8 mouse cellular contexts compared by ENCODE assay signal in genomic region chr7:35215731-35216130, GRCm38 (mm10). TPM values are rescaled to one million over a fixed set of nuclear protein-coding genes. Genes with fewer than 3 reads are reported as not detected.
DNase-seq lines count a peak whose midpoint lies in the region; ATAC-seq and TF ChIP-seq lines count a peak whose summit lies in the region.
"Had no signal": no experiment of that assay in that cellular context is flagged by ENCODE, and none has a peak within 500 bp of the region (broad histone marks: within the 10 kb centered on the region; RNA-seq: fewer than 3 reads in every experiment).

No protein-coding gene starts in this region.

- H3K27ac ChIP-seq in lung, embryonic 15.5 days = no peak overlapping the region
- H3K27ac ChIP-seq in forebrain, embryonic 15.5 days (replicated peaks) = peak overlapping the region; percentile 91
- no peak overlapping the region for H3K27ac ChIP-seq in limb, embryonic 14.5 days (replicated peaks; ENCODE audit: low read depth, low read length)
- no peak overlapping the region for H3K27ac ChIP-seq in stomach, embryonic 14.5 days (ENCODE audit: low read length)

- peaks cover 8% of the 10 kb centered on the region; the same call in 1 of the 2 replicates for H3K27me3 ChIP-seq in lung, embryonic 15.5 days
- no peaks in the 10 kb centered on the region for H3K27me3 ChIP-seq in forebrain, embryonic 15.5 days
- no peaks in the 10 kb centered on the region for H3K27me3 ChIP-seq in limb, embryonic 14.5 days (ENCODE audit: control insufficient read depth, insufficient read depth, low read length)
- H3K27me3 ChIP-seq in stomach, embryonic 14.5 days (ENCODE audit: control insufficient read depth, insufficient read depth, low read length) = no peaks in the 10 kb centered on the region

- TF ChIP-seq POLR2A in limb, embryonic 14.5 days (IDR thresholded peaks at IDR 0.05; ENCODE audit: borderline replicate concordance, extremely low read depth, insufficient read depth, insufficient read length) = no peak

- 0 out of 2 replicates have a peak overlapping the region, but pooled peaks have one; percentile 4 for H3K9ac ChIP-seq in lung, embryonic 15.5 days
- H3K9ac ChIP-seq in forebrain, embryonic 15.5 days (replicated peaks) = peak overlapping the region; percentile 97
- H3K9ac ChIP-seq in limb, embryonic 14.5 days (ENCODE audit: low read depth, low read length, severe bottlenecking) = no peak overlapping the region
- no peak overlapping the region for H3K9ac ChIP-seq in stomach, embryonic 14.5 days (replicated peaks; ENCODE audit: low read depth, low read length)

- no peaks in the 10 kb centered on the region for H3K36me3 ChIP-seq in lung, embryonic 15.5 days
- peaks cover 8% of the 10 kb centered on the region for H3K36me3 ChIP-seq in forebrain, embryonic 15.5 days
- H3K36me3 ChIP-seq in limb, embryonic 14.5 days (ENCODE audit: control insufficient read depth, insufficient read depth, low read length) = 0 out of 2 replicates have a peak, but pooled peaks cover 5% of the 10 kb centered on the region
- H3K36me3 ChIP-seq in stomach, embryonic 14.5 days (ENCODE audit: control insufficient read depth, insufficient read depth, low read length) = no peaks in the 10 kb centered on the region; the same call in 1 of the 2 replicates

- no peaks in the 10 kb centered on the region for H3K9me3 ChIP-seq in lung, embryonic 15.5 days
- no peaks in the 10 kb centered on the region for H3K9me3 ChIP-seq in forebrain, embryonic 15.5 days
- H3K9me3 ChIP-seq in limb, embryonic 14.5 days (ENCODE audit: control insufficient read depth, low read length) = no peaks in the 10 kb centered on the region
- no peaks in the 10 kb centered on the region for H3K9me3 ChIP-seq in stomach, embryonic 14.5 days (ENCODE audit: control insufficient read depth, low read depth, low read length)

- H3K4me3 ChIP-seq in lung, embryonic 15.5 days = peak overlapping the region; percentile 62
- H3K4me3 ChIP-seq in forebrain, embryonic 15.5 days = peak overlapping the region; percentile 90
- peak overlapping the region; percentile 60 for H3K4me3 ChIP-seq in limb, embryonic 14.5 days (replicated peaks; ENCODE audit: low read length)
- peak overlapping the region; percentile 65 for H3K4me3 ChIP-seq in stomach, embryonic 14.5 days (ENCODE audit: low read depth, low read length)
- H3K4me3 ChIP-seq: myocyte had no signal

- no peak for ATAC-seq in lung, embryonic 15.5 days (ENCODE audit: borderline replicate concordance, extremely low read depth, low FRiP score, low TSS enrichment)
- peak; percentile 6; the same call in 1 of the 2 replicates for ATAC-seq in forebrain, embryonic 15.5 days (replicated peaks)
- no peak for ATAC-seq in limb, embryonic 14.5 days (ENCODE audit: low FRiP score, low read depth)
- ATAC-seq in stomach, embryonic 14.5 days (ENCODE audit: insufficient number of reproducible peaks, insufficient read depth, low FRiP score, low read depth) = no peak
- no peak for ATAC-seq in activated CD4-positive, CD25-positive, alpha-beta regulatory T cell, adult 4 months

- H3K4me1 ChIP-seq in lung, embryonic 15.5 days = peaks cover 16% of the 10 kb centered on the region
- H3K4me1 ChIP-seq in forebrain, embryonic 15.5 days = peaks cover 22% of the 10 kb centered on the region
- H3K4me1 ChIP-seq in limb, embryonic 14.5 days (ENCODE audit: control insufficient read depth, insufficient read depth, low read length) = peaks cover 3% of the 10 kb centered on the region; the same call in 1 of the 2 replicates
- H3K4me1 ChIP-seq in stomach, embryonic 14.5 days (ENCODE audit: control insufficient read depth, insufficient read depth, low read length) = peaks cover 10% of the 10 kb centered on the region; the same call in 1 of the 2 replicates

- peak overlapping the region; percentile 88 for H3K4me2 ChIP-seq in lung, embryonic 15.5 days
- peak overlapping the region; percentile 77 for H3K4me2 ChIP-seq in forebrain, embryonic 15.5 days (replicated peaks)
- peak overlapping the region; percentile 74 for H3K4me2 ChIP-seq in limb, embryonic 14.5 days (replicated peaks; ENCODE audit: low read depth, low read length, severe bottlenecking)
- H3K4me2 ChIP-seq in stomach, embryonic 14.5 days (replicated peaks; ENCODE audit: low read depth, low read length) = peak overlapping the region; percentile 65

- WGBS in lung, embryonic 15.5 days = 47% methylated on average over 5 of the region's 5 CpGs
- 33% methylated on average over 5 of the region's 5 CpGs for WGBS in forebrain, embryonic 15.5 days
- 43% methylated on average over 5 of the region's 5 CpGs for WGBS in limb, embryonic 14.5 days
- WGBS in stomach, embryonic 14.5 days = 42% methylated on average over 5 of the region's 5 CpGs

- no peak for DNase-seq in lung, postnatal 25 days (ENCODE audit: low spot score)
- no peak for DNase-seq in limb, embryonic 14.5 days (ENCODE audit: low spot score)
- DNase-seq in layer of hippocampus, adult 8-10 months (ENCODE audit: low spot score in 2 of 2) = no peak

RNA-seq across cellular contexts. Expression of gene Lrp3, which starts 0.4 kb away (rescaled TPM):
- 7.7 and 7.9 TPM in 2 replicates for polyA plus RNA-seq in lung, embryonic 15.5 days (2015; fragmentation: Nextera tagmentation; extraction: Ambion mirVana)
- polyA plus RNA-seq in forebrain, embryonic 15.5 days (2015; fragmentation: Nextera tagmentation; extraction: Ambion mirVana) = 25.3 and 26.4 TPM in 2 replicates
- 31.7 and 43.3 TPM in 2 replicates for polyA plus RNA-seq in limb, embryonic 14.5 days (2012; rRNA removed)
- polyA plus RNA-seq in limb, embryonic 14.5 days (2014; fragmentation: Nextera tagmentation; extraction: Ambion mirVana) = 11.7 and 12.7 TPM in 2 replicates
- polyA plus RNA-seq in stomach, embryonic 14.5 days (2014; fragmentation: Nextera tagmentation; extraction: Ambion mirVana) = 9.0 and 9.7 TPM in 2 replicates
- total RNA-seq in layer of hippocampus, adult 8-10 months (2022) = 10 to 100 TPM; 69.0 to 77.4 (median 72.4) TPM
- polyA plus RNA-seq in activated CD4-positive, CD25-positive, alpha-beta regulatory T cell, adult 4 months (2017; shearing (Covaris generic)) = under 1 TPM in 1 of 2 experiments, not detected in 1; 0.85 TPM
- polyA plus RNA-seq: myocyte had no signal

RNA-seq across cellular contexts. Expression of gene Slc7a10, which starts 29.5 kb away (rescaled TPM):
- 2.3 and 3.4 TPM in 2 replicates for polyA plus RNA-seq in lung, embryonic 15.5 days (2015; fragmentation: Nextera tagmentation; extraction: Ambion mirVana)
- 5.3 and 6.2 TPM in 2 replicates for polyA plus RNA-seq in forebrain, embryonic 15.5 days (2015; fragmentation: Nextera tagmentation; extraction: Ambion mirVana)
- 7.5 and 9.1 TPM in 2 replicates for polyA plus RNA-seq in limb, embryonic 14.5 days (2012; rRNA removed)
- polyA plus RNA-seq in limb, embryonic 14.5 days (2014; fragmentation: Nextera tagmentation; extraction: Ambion mirVana) = 2.7 and 3.2 TPM in 2 replicates
- polyA plus RNA-seq in stomach, embryonic 14.5 days (2014; fragmentation: Nextera tagmentation; extraction: Ambion mirVana) = 3.5 and 5.0 TPM in 2 replicates
- 10 to 100 TPM; 34.9 to 45.2 (median 40.4) TPM for total RNA-seq in layer of hippocampus, adult 8-10 months (2022)
- 1 to 10 TPM; 1.0 to 3.2 TPM for polyA plus RNA-seq in activated CD4-positive, CD25-positive, alpha-beta regulatory T cell, adult 4 months (2017; shearing (Covaris generic))
- polyA plus RNA-seq: myocyte had no signal

Comparison
In these comparisons a context has a peak if more than half of its experiments do, and no peak if none do; other contexts are left out.
1. H3K9ac ChIP-seq: peak in lung, embryonic 15.5 days (single experiment) and forebrain, embryonic 15.5 days (single experiment); none in limb, embryonic 14.5 days (single experiment) and stomach, embryonic 14.5 days (single experiment).
2. Peak in every context shown above with its lines, with median percentiles within 50 percentile points of each other: H3K4me2 ChIP-seq and H3K4me3 ChIP-seq.